Mouse (Mus musculus) stomach, embryonic 14.5 days (tissue): ENCODE measurements around the gene Glmp. TPM values are rescaled to one million over a fixed set of nuclear protein-coding genes. Genes with fewer than 3 reads are reported as not detected.

Source experiments
- ATAC-seq: fragments of 200-750 bp; cut with Nextera tagmentation; 2 replicates; pipeline ENCODE4 v1.8.0; 2017; ENCODE audit warnings: low read depth, moderate TSS enrichment; ENCODE audit not compliant: insufficient number of reproducible peaks, insufficient read depth, low FRiP score
- H3K27ac ChIP-seq: fragments of 300-500 bp; sonication (generic); 2 replicates; pipeline ENCODE4 v1.5.1; 2014; ENCODE audit warnings: mild to moderate bottlenecking, low read length, moderate library complexity, mixed read lengths
- H3K27me3 ChIP-seq: fragments of 300-500 bp; sonication (generic); 2 replicates; pipeline ENCODE4 v1.6.1; 2014; ENCODE audit warnings: low read length, control low read depth, mixed read lengths; ENCODE audit not compliant: control insufficient read depth, insufficient read depth
- H3K36me3 ChIP-seq: fragments of 300-500 bp; sonication (generic); 2 replicates; pipeline ENCODE4 v1.6.1; 2014; ENCODE audit warnings: mild to moderate bottlenecking, control low read depth, low read length, moderate library complexity, mixed read lengths; ENCODE audit not compliant: control insufficient read depth, insufficient read depth
- H3K4me1 ChIP-seq: fragments of 300-500 bp; sonication (generic); 2 replicates; pipeline ENCODE4 v1.6.1; 2014; ENCODE audit warnings: low read length, control low read depth, mixed read lengths; ENCODE audit not compliant: control insufficient read depth, insufficient read depth
- H3K4me2 ChIP-seq: fragments of 300-500 bp; sonication (generic); replicated peaks from 2 replicates; pipeline ENCODE4 v1.6.1; 2014; ENCODE audit warnings: low read depth, low read length, control low read depth
- H3K4me3 ChIP-seq: fragments of 300-500 bp; sonication (generic); 2 replicates; pipeline ENCODE4 v1.5.1; 2014; ENCODE audit warnings: low read depth, low read length, control low read depth
- H3K9ac ChIP-seq: fragments of 300-500 bp; sonication (generic); replicated peaks from 2 replicates; pipeline ENCODE4 v1.6.1; 2014; ENCODE audit warnings: low read depth, mild to moderate bottlenecking, control low read depth, low read length, moderate library complexity, mixed read lengths
- H3K9me3 ChIP-seq: fragments of 300-500 bp; sonication (generic); 2 replicates; pipeline ENCODE4 v1.6.1; 2016; ENCODE audit warnings: low read depth, low read length, control low read depth; ENCODE audit not compliant: control insufficient read depth
- WGBS: fragments of 180-500 bp; shearing (Covaris S2); extraction: QIAGEN DNeasy Blood & Tissue Kit; methylation state at CpG from one replicate; pipeline ENCODE4 v1.1.7; 2014; 5-methylcytosine and 5-hydroxymethylcytosine counted together
- polyA plus RNA-seq: library from polyadenylated mRNA; unstranded; fragments of >200 nt; fragmentation: Nextera tagmentation; extraction: Ambion mirVana; gene quantifications from 2 replicates; pipeline ENCODE4 v1.2.1, GENCODE M21; 2014

Gene Glmp
- polyA plus RNA-seq, 1 experiment from 2014 or later: 132 TPM

DNA sequence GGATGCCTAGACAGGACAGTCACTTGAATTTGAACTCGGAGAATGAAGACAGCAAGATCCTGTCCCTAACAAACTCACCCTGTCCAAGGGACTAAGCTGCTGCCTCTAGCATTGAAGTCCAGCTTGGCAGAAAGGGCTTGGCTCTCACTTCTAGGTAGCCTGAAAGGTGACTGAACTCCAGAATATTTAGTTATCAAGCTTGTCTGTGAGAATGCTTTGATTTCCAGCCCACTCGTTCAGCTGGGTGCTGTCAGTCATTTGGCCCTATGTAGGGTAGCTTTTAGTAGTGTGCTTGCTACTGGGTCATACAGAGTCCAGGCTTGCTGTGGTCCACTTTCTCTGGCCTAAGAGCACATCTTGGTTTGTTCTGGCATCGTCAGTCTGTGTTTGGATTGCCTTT, 14.2 kb downstream of the Glmp start:
- Histone ChIP-seq H3K4me1 (peaks cover 18% of the 10 kb centered on the region), H3K27ac (no peak overlapping the region), H3K4me2 (no peak overlapping the region), H3K36me3 (peaks cover 22% of the 10 kb centered on the region; the same call in 1 of the 2 replicates), H3K9ac (no peak overlapping the region), H3K4me3 (no peak overlapping the region), H3K27me3 (no peaks in the 10 kb centered on the region), H3K9me3 (no peaks in the 10 kb centered on the region)
- no peak for ATAC-seq
- WGBS: 73% methylated on average over 3 of the region's 3 CpGs

DNA sequence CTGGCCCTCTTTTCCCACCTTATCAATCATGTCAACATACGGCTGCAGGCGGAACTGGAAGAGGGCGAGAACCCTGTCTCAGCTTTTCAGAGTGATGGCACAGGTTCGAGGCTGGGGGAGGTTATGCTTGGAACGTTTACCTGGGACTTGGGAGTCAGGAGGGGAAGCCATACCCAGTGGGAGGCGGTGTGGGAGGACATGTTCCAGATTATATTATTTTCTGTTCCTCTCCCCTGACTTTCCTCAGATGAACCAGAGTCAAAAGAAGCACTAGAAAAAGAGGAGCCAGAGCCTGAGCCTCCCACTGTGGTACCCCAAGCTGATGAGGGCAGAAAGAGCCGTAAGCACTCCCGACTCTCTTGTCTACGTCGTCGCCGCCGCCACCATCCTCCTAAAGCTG, 25.9 kb downstream of the Glmp start:
- Histone ChIP-seq H3K36me3 (peaks cover 97% of the 10 kb centered on the region), H3K27ac (no peak overlapping the region), H3K4me1 (no peaks in the 10 kb centered on the region), H3K9me3 (no peaks in the 10 kb centered on the region), H3K27me3 (no peaks in the 10 kb centered on the region), H3K4me2 (no peak overlapping the region), H3K9ac (no peak overlapping the region), H3K4me3 (no peak overlapping the region)
- 84% methylated on average over 13 of the region's 13 CpGs for WGBS
- ATAC-seq: no peak

DNA sequence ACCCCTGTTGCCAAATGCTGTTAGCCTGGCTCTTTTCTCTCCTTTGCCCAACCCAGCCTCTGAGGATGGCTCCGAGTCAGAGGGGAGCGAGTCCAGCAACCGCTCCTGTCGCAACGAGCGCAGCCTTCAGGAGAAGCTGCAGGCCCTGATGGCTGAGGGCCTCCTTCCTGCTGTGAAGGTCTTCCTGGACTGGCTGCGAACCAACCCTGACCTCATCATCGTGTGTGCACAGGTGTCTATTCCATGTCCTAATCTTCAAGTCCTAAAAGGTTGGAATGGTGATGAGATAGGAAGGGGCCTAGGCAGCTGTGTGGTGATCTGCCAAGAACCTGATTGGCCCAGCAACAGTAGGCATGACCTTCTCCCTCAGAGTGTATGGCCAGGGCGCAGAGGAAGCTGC, 28.1 kb downstream of the Glmp start:
- no peak overlapping the region for H3K4me2 ChIP-seq
- no peak overlapping the region for H3K27ac ChIP-seq
- H3K36me3 ChIP-seq: peaks cover 94% of the 10 kb centered on the region
- ATAC-seq: no peak
- no peaks in the 10 kb centered on the region for H3K9me3 ChIP-seq
- H3K4me1 ChIP-seq: no peaks in the 10 kb centered on the region
- H3K27me3 ChIP-seq: no peaks in the 10 kb centered on the region
- H3K9ac ChIP-seq: no peak overlapping the region
- WGBS: 90% methylated on average over 9 of the region's 9 CpGs
- H3K4me3 ChIP-seq: no peak overlapping the region

- no peak for ATAC-seq
- Histone ChIP-seq H3K9ac (no peak overlapping the region), H3K4me1 (no peaks in the 10 kb centered on the region), H3K4me3 (no peak overlapping the region), H3K27ac (no peak overlapping the region), H3K9me3 (no peaks in the 10 kb centered on the region), H3K27me3 (no peaks in the 10 kb centered on the region), H3K36me3 (peaks cover 95% of the 10 kb centered on the region), H3K4me2 (no peak overlapping the region)
- WGBS: 91% methylated on average over 8 of the region's 8 CpGs
Observed at GRCm38 (mm10) chr3:88354396-88355165, 29.8 kb downstream of the Glmp start.

DNA sequence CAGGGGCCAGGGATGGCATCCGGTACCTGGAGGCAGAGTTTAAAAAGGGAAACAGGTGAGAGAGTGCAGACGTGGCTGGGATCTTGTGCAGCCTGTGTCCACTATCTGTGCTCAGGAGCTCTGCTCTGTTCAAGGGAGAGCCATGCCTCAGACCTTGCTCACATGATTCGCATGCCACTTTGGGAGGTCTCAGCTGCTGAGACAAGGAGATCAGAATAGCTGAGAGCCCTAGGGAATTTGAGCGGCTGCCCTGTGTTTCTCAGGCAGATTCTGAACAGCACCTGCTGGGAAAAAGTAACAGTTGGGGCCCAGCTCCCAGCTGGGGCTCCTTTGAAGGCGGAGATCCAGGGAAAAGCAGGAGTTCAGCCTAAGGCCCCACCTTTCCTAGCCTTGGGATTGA, 34.8 kb downstream of the Glmp start:
- Histone ChIP-seq H3K36me3 (peaks cover 73% of the 10 kb centered on the region), H3K27ac (peak overlapping the region; percentile 11; the same call in 1 of the 2 replicates), H3K4me3 (no peak overlapping the region), H3K4me1 (peaks cover 2% of the 10 kb centered on the region; the same call in 1 of the 2 replicates), H3K4me2 (no peak overlapping the region), H3K27me3 (no peaks in the 10 kb centered on the region), H3K9ac (no peak overlapping the region), H3K9me3 (no peaks in the 10 kb centered on the region)
- 77% methylated on average over 5 of the region's 5 CpGs for WGBS
- ATAC-seq: no peak

DNA sequence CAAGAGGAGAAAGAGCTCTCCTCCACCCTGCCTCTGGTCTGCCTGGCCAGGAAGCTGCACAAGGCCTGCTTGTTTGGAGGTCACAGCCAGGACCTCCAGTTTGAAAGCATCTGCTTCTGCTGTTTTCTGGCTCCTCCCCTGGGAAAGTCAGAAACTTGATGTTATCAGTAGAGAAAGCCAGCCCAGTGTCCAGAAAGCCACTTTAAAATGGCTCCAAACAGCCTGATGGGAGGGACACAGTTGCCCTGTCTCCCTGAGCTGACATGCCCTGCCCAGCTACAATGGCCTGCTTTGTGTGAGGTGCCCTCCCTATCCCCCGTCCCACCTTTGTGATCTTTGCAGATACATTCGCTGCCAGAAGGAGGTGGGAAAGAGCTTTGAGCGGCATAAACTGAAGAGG, 35.2 kb downstream of the Glmp start:
- H3K4me3 ChIP-seq: no peak overlapping the region
- no peak overlapping the region for H3K4me2 ChIP-seq
- no peak for ATAC-seq
- 69% methylated on average over 3 of the region's 3 CpGs for WGBS
- H3K27ac ChIP-seq: peak overlapping the region; percentile 11; the same call in 1 of the 2 replicates
- H3K4me1 ChIP-seq: peaks cover 6% of the 10 kb centered on the region; the same call in 1 of the 2 replicates
- H3K9me3 ChIP-seq: no peaks in the 10 kb centered on the region
- peaks cover 69% of the 10 kb centered on the region for H3K36me3 ChIP-seq
- no peak overlapping the region for H3K9ac ChIP-seq
- H3K27me3 ChIP-seq: no peaks in the 10 kb centered on the region

DNA sequence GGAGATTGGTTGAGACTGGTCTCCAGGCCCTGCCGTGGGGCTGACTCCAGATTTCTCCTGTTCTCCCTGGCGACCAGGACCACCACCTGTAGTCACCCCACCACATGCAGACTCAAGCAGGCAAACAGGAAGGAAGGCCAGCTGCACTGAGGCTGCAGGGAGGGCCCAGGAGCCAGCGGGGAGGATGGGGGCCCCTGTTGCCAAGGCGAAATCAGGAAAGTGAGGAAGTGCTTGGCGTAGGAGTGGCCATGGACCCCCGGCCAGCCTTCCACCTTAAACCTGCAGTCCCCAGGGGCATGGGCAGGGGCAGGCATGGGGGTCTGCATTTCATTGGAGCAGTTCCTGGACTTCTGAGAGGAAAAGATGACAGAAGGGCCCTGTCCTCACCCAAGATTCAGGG, 36.3 kb downstream of the Glmp start:
- peaks cover 6% of the 10 kb centered on the region; the same call in 1 of the 2 replicates for H3K27me3 ChIP-seq
- H3K27ac ChIP-seq: no peak overlapping the region
- H3K4me2 ChIP-seq: no peak overlapping the region
- WGBS: 74% methylated on average over 6 of the region's 6 CpGs
- no peak overlapping the region for H3K4me3 ChIP-seq
- ATAC-seq: no peak
- H3K9ac ChIP-seq: no peak overlapping the region
- H3K36me3 ChIP-seq: peaks cover 58% of the 10 kb centered on the region
- H3K9me3 ChIP-seq: no peaks in the 10 kb centered on the region
- peaks cover 6% of the 10 kb centered on the region; the same call in 1 of the 2 replicates for H3K4me1 ChIP-seq

GRCm38 (mm10) chr3:88361612-88362313, 36.9 kb downstream of the Glmp start:
- Histone ChIP-seq H3K4me1 (peaks cover 6% of the 10 kb centered on the region; the same call in 1 of the 2 replicates), H3K27ac (no peak overlapping the region), H3K36me3 (peaks cover 53% of the 10 kb centered on the region), H3K9me3 (no peaks in the 10 kb centered on the region), H3K9ac (no peak overlapping the region), H3K4me2 (no peak overlapping the region), H3K27me3 (peaks cover 6% of the 10 kb centered on the region; the same call in 1 of the 2 replicates), H3K4me3 (no peak overlapping the region)
- 88% methylated on average over 2 of the region's 2 CpGs for WGBS
- no peak for ATAC-seq
